Mouse (Mus musculus): ENCODE measurements around the gene Hk1.
"Not testable (repeated sequence)": the region's sequence is repeated elsewhere in the genome, so short reads cannot be mapped to it uniquely, and the experiment has no call there.

The Hk1 gene

DNA sequence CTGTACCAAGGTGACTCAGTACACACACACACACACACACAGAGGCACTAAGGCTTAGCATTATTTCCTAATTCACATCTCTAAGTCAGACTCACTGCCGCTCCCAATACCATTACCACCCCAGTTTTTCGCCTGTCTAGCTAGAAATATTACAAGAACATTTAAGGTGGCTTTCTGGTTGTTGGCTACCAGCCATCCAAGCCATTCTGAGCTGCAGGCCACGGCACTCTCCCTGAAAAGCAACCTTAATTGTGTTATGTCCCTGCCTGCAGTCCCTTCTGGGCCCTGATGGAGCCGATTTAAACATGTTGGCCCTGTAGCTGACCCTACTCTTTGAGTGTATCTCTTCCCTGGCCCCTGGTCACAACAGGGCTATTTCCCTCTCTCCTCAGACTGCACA is 37.8 kb downstream of the Hk1 start:
- no peak for DNase-seq (ENCODE audit: extremely low read depth, low read depth, low spot score)

DNA sequence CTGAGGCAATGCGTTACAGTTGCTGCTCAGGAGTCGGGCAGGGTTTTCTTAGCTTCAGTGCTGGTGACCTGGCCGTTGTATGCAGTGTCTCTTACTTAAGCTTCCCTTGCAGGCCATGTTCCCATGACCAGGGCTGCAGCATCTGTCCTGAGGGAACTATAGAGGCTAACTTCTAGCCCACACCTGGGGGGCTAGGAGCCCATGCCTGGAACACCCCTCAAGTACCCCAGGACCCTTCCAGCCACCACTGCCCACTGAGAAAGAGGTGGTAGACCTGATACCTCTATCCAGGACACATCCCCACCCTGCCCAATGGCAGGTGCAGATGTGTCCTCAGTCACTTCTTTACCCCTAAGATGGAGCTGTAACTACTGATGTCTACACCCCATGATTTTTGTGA is 38.7 kb downstream of the Hk1 start:
- no peak for DNase-seq (ENCODE audit: extremely low read depth, low read depth, low spot score)

DNA sequence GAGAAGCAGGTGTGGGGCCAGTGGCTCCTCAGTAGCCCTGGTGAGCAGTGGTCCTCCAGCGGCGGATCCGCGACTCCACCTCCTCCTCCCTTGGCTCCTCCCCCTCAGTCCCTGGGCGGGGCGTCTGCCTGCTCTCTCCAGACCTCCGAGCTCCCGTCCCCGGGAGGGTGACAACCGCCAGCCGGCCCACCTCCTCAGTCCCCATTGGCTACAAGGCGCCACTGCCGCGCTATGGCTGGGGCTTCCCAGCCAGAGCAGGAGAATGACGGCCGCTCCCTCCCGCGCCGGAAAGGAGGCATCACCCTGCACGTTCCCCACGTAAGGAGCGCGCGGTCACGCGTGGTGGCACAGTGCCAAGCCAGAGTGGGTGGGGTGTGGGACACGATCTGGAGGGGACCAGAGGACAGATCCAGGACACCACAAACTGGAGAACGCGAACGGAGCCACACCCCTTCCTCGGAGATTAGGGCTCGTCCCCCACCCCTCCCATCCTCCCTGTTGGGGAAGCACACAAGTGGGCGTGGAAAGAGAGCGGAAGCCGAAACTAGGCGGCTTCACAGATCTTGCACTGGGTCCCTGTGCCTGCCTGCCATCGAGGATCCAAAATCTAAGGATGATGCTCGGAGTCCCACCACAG is 39.5 kb downstream of the Hk1 start:
- DNase-seq (ENCODE audit: extremely low read depth, low read depth, low spot score), result no peak

DNA sequence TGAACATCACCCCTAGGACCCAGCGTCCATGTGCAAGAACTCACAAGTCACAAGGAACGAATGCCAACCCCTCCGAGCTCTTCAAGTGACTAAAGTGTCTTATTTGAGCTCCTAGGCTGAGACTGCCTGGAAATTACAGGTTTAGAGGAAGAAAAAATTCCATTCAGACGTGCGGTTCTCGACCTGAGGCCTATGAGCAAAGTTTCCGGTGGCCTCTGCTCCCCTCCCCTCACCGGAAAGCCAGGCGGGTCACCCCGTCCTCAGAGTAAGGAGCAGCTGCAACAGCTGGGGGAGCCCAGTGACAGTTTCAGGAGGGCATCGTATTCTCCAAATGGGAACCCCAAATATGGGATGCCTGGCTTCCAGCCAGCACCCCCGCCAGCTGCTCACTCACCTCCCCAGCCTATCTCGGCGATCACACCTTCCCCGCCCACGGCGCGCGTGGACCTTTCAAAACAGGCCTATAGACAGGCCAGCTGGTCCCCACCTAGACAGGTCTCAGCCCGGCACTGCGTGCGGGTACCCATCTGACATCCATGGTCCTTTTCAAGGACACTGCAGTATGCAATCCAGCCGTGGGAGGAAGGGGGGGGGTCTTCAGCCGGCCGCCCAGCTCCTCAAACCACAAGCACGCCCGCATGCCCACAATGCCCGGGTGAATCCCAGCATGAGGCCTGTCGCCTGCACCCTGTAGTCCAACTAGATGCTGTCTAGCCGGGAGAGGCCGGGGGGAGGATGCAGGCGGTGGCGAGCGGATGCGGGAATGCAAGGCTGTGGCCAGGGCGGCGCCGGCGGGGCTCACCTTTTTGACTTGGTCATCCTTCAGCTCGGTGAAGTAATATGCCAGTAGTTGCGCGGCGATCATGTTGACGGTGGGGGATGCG is 40.3 kb downstream of the Hk1 start:
- no peak for DNase-seq (ENCODE audit: extremely low read depth, low read depth, low spot score)

DNA sequence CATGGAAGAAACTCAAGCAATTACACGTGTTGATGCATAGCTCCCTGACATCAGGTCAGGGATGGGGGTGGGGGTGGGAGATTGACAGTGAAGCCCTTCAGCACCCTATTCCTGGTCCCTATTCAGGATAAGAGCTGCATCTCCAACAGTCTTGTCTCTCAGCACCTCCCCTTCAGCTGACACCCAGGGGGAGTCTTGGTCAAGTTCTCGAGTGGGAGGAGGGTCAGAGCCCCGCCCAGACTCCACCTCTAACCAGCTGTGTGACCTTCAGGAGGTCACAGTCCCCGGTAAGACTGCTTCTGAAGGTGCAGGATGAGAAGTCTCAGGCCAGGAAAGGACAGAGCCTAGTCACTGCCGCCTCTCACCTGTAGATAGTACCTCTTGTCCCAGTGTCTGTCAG is 41.1 kb downstream of the Hk1 start:
- DNase-seq (ENCODE audit: extremely low read depth, low read depth, low spot score), result no peak

DNA sequence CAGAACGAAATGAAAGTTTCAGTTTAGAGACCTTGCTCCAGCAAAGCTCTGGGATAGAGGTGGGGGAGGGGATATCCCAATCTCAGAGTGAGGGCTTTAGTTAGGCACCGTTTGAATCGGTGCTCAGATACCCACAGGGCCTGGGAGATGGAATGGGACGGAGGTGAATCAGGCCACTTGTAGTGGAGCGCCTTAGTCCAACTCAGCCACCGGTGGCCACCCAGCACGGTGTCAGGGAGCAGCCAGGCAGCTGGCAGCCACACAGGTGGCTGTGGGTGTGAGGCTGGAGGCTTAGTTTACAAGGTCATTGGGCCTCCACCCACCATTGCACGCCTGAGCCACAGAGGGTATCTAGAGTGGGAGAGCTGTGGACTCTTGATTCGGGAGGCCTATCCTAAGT is 41.5 kb downstream of the Hk1 start:
- no peak for DNase-seq (ENCODE audit: extremely low read depth, low read depth, low spot score)

DNA sequence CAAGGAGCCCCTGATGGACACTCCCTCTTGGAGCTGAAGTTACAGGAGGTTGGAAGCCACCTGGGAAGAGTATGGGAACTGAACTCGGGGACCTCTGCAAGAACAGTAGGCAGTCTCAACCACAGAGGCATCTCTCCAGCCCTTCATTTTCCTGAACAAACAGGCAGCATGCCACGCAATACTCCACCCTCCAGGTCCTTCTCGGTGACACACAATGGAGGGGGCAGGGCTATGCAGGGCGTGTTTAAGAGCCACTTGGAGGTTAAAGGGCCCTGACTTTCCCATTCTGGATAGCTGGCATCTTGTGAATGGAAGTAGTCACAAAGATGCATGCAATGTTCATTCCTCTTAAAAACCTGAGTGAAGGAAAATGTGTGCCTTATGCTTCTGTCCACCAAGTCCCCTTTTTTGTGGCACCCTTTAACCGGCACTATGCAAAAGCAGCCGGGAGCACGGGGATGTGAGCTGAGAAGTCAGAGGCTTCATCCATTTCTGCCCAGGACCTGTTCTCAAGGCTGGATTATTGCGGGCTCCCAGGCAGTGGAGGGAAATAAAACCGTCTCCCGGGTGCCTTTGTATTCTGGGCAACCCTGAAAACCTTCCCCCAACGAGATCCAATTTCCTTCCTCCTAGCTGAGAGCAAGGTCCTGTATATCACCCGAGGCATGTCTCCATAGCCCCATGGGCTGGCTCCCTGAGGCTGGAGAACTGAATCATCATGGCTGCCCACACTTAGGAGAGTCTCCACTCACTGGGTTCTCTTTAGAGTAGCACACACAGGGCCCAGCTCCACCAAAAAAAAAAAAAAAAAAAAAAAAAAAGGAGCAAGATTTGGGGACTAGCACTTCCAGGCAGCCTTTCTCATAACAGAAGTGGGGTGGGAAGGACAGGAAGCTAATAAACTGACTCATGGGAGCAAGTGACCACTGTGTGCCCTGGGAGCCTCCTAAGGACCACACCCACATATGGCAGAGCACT is 42.8 kb downstream of the Hk1 start:
- DNase-seq (ENCODE audit: extremely low read depth, low read depth, low spot score), result no peak

DNA sequence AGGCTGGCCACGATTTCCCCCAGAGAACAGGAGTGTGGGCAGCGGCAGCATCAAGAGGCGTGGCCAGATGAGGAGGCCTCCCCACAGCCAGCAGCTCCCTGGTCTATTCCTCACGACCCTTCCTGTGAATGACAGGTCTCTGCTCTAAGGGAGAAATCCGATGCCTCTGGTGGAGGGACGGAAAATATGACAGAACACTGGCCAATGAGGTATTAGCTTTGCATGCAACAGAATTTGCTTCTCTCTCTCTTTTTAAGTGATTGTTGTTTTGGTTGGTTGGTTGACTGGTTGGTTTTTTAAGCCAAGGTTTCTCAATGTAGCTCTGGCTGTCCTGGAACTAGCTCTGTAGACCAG is 44.3 kb downstream of the Hk1 start:
- DNase-seq (ENCODE audit: extremely low read depth, low read depth, low spot score), result no peak

DNA sequence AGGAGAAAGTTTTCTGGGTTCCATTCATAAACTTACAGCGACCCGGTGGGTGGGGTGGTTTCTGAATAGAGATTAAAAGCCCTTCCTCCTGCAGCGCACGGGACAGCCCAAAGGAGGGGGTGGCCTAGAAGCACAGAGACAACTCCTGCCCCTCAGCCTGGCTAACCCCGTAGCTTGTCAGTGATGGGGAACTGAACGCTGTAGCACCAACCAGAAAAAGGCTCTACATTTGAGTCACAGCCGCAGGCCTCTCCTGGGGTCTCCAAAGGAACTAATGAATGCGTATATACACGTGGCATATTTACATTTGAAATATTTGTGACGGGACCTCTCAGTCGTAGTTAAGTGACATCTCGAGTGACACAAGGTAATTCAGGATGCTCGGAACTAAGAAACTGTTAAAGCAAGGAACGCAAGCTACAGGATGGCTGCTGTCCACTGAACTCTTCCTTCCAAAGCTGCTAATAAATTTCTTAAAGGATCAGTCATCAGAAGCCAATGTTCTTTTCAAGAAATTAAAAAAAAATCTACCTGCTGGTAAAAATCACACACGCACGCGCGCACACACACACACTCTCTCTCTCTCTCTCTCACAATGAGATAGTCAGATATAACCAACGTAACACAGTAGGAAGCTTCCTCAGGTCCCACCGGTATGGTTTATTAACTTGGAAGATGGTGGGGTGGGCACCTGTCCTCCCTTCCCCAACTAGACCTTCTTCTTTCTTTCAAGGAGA is 44.9 kb downstream of the Hk1 start:
- no peak for DNase-seq (ENCODE audit: extremely low read depth, low read depth, low spot score)

DNA sequence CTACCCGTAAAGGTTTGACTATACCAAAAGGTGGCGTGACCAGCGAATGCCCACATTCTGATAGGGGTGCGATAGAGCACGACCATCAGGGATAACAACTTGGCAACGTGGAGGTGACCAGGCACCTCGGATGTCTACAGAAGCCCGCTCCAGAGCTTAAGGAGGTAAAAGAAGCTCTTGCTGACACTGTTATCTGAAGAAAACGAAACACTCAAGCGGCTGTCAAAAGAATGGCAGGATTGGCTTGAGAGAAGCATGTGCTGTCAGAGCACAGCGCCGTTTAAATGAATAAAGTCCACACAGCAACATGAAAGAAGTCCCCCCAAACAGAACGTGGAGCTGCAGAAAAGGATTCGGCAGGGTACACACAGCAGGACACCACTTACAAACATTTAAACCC is 46.4 kb downstream of the Hk1 start:
- no peak for DNase-seq (ENCODE audit: extremely low read depth, low read depth, low spot score)

DNA sequence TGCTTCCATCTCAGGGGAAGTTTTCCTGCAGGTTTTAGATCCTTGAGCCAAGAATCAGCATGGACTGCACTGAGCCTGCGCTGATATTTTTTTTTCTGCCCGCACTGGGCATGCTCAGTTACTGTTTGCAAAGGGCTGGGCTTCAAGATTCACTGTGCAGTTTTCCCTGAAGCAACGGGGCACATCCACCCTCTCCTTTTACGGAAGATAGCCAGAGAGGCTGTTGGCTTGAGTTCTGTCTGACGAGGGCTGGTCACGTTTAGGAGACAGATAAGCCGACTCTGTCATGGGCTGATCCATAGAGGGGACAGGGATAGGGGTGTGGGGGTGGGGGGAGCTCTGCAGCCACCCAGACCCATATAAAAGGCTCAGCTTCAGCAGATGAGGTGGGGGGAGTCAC is 47.2 kb downstream of the Hk1 start:
- DNase-seq (ENCODE audit: extremely low read depth, low read depth, low spot score), result no peak

DNA sequence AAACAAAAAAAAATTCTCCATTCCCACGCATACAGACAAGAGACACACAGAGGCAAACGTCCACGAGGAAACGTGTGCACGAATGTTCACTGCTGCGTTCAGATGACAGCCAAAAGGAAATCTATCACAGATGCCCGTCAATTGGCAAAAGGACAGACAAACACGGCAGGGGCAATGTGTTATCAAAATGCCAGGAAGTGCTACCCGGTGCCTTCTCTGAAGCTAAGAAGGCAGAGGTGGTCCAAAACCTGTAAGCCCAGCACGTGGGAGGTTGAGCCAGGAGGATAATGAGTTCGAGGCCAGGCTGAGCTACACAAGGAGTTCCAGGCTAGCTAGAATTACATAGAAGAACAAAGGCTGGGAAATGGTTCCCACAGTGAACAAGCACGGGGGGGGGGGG is 47.9 kb downstream of the Hk1 start:
- no peak for DNase-seq (ENCODE audit: extremely low read depth, low read depth, low spot score)

DNA sequence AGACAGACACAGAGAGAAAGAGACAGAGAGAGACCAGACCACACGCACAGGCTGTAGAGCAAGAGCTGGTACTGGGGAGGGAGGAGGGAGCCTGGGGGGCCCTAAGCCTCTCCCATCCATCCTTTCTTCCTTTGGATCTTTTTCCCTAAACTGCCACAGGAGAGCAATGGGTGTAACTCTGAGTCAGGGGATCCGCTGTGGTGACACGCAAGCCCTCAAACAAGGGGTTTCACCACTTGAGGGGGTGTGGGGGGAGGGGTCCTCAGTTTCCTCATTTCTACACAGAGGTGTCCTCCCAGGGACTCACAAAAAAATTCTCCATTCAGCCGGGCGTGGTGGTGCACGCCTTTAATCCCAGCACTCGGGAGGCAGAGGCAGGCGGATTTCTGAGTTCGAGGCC is 48.4 kb downstream of the Hk1 start:
- no peak for DNase-seq (ENCODE audit: extremely low read depth, low read depth, low spot score)

DNA sequence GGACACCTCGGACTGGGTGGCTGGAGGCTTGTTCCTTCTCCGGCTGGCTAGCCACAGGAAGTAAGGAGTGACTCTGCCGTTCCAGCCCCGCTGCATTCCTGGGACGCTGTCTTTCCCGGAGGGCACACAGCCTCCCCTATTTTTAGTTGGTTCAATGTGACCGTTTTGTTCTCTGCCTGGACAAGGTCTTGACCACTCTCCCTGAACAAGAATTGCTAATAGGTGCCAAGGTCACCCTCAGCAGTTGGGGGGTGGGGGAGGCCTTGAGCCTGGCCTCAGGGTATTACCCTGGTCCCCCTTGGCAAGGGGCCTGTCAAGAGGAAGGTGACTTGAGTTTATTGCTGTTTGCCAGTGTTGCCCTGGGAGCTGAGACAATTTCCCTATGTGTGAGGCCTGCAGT is 49.9 kb downstream of the Hk1 start:
- no peak for DNase-seq (ENCODE audit: extremely low read depth, low read depth, low spot score)

DNA sequence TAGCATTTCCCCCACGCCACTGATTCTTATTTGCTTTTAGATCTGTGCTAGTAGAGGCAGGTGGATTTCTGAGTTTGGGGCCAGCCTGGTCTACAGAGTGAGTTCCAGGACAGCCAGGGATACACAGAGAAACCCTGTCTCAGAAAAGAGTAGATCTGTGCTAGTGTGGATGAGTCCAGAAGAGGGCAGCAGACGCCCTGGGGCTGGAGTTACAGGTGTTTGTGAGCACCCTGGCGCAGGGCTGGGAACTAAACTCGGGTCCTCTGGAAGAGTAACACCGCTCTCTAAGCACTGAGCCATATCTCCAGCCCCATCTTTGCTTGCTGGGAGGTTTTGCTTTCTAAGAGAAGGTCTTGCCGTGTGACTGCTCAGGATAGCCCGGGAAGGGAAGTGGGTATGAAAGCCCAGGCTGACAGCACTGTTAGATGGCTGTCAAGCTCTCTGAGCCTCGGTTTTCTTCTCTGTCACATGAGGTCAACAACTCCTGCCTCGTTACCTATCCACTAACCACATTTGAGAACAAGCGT is 50.8 kb downstream of the Hk1 start:
- DNase-seq (ENCODE audit: extremely low read depth, low read depth, low spot score), result no peak

DNA sequence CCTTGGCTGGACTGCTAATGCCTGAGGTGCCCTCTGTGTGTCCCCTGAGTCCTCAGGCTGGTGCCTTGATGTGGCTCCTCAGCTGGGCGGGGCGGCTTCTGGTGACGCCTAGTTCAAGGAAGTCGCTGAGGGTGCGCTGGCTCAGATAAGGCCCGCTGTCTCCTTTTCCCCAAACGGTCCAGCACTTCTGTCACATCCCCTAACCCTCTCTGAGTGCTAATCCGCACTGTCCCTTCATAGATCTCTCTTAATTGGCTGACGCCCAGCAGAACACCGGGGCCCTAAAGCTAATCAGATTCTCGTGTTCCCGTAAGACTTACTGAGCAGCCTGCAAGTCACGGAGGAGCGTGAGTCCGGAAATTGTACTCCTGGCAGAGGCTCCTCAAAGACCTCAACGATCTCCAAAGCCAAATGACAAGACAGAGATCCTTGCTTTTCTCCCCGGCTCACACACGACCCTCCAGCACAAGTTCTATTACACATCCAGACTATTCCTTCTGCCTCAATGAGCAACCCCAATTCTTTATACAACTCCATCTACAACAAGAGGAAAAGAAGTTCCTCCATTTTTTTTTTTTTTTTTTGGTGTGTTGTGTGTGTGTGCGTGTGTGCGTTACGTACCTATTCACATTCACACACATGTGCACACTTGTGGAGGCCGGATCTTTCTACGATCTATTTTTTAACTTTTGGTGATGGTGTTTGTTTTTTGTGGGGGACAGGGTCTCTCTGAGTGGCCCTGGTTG is 52.0 kb downstream of the Hk1 start:
- DNase-seq (ENCODE audit: extremely low read depth, low read depth, low spot score), result no peak

DNA sequence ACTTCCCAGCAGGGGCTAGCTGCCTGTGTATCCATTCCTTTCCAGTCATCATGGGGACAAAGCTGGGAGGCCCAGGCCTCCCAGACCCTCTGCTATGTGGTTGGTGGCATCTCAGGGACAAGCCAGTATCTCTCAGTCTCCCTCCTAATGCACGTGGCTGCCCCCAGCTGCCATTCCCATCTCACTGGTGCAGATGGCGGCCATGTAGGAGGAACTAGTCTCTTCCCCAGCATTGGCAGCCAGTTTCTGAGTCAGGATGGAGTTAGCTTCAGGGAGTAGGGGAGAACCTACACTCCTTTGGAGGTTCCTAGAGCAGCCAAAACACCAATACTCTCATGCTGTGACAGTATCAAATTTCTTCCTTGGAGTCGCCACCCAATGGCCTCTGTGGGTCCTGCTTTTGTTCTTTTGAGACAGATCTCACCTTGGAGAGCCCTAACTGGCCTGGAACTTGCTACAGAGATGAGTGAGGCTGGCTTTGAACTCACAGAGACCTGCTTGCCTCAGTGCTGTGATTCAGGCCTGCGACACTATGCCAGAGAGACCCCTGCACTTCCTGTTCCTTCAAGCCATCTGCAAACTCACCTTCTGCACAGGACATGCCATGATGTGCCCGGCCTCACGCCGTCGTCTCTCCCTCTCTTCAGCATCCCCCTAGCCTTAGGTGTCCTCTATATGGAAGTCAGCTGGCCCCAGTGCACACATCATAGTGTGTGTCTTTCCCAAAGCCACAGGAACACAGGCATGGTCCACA is 52.7 kb downstream of the Hk1 start:
- DNase-seq (ENCODE audit: extremely low read depth, low read depth, low spot score), result no peak

DNA sequence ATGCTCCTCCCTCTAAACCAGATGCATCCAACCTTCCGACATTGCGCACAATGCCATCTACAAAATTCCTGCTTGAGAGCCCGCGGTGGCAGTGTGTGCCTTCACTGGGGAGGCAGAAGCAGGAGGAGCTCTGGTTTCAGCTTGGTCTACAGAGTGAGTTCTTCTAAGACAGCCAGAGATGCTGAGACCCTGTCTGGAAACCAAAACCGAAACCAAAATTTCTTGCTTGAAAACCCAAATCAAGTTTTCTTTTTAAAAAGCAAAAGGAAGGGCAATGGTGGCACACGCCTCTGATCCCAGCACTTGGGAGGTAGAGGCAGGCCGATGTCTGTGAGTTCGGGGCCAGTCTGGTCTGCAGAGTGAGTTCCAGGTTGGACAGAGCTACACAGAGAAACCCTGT is 53.7 kb downstream of the Hk1 start:
- no peak for DNase-seq (ENCODE audit: extremely low read depth, low read depth, low spot score)

DNA sequence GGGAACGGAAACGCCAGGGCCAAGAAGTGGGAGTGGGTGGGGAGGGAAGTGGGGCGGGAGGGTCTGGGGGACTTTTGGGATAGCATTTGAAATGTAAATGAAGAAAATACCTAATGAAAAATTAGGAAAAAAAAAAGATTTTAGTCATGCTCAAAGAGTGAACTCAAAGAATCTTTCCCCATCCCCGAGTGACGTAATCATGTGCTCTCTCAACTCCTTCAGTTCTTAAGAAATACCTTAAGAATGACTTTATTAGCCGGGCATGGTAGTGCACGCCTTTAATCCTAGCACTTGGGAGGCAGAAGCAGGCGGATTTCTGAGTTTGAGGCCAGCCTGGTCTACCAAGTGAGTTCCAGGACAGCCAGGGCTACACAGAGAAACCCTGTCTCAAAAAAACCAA is 56.9 kb downstream of the Hk1 start:
- DNase-seq (ENCODE audit: extremely low read depth, low read depth, low spot score), result not testable (repeated sequence)

Data from fat pad, adult 2 months (tissue).